ENCODE assay signal across 9 mouse cellular contexts in genomic region chr13:36723726-36724300, GRCm38 (mm10). TPM values are rescaled to one million over a fixed set of nuclear protein-coding genes. Genes with fewer than 3 reads are reported as not detected.
A peak's percentile ranks its signal among the peaks of the same experiment; 100 is the strongest.
DNase-seq lines count a peak whose midpoint lies in the region; ATAC-seq and TF ChIP-seq lines count a peak whose summit lies in the region.
"Had no signal": no experiment of that assay in that cellular context is flagged by ENCODE, and none has a peak within 500 bp of the region (broad histone marks: within the 10 kb centered on the region; RNA-seq: fewer than 3 reads in every experiment).

No protein-coding gene starts in this region.

- H3K4me2 ChIP-seq in limb, embryonic 14.5 days (replicated peaks; ENCODE audit: low read depth, low read length, severe bottlenecking): peak overlapping the region; percentile 60

- peak overlapping the region; percentile 42 for H3K4me3 ChIP-seq in forebrain, embryonic 10.5 days
- peak overlapping the region; percentile 34 for H3K4me3 ChIP-seq in limb, embryonic 14.5 days (replicated peaks; ENCODE audit: low read length)

- no peak for ATAC-seq in limb, embryonic 14.5 days (ENCODE audit: low FRiP score, low read depth)

- DNase-seq in cerebellum, adult 11 months: peak; percentile 30
- no peak for DNase-seq in cerebellum, postnatal 4 days (ENCODE audit: low spot score in 2 of 2)
- DNase-seq in ZHBTc4 (ENCODE audit: low read depth, low spot score): peak; percentile 28
- peak; percentile 25 for DNase-seq in forebrain, embryonic 10.5 days (ENCODE audit: extremely low spot score, low spot score)
- no peak for DNase-seq in limb, embryonic 14.5 days (ENCODE audit: low spot score)
- no peak for DNase-seq in layer of hippocampus, adult 9-11 months
- no peak for DNase-seq in adrenal gland, postnatal 10 days
- DNase-seq in urinary bladder, postnatal 4 days (ENCODE audit: low spot score in 2 of 2): no peak
- DNase-seq: kidney, adult 11 months had no signal

- H3K9me3 ChIP-seq in forebrain, embryonic 10.5 days: no peaks in the 10 kb centered on the region
- H3K9me3 ChIP-seq in limb, embryonic 14.5 days (ENCODE audit: control insufficient read depth, low read length): no peaks in the 10 kb centered on the region

- no peaks in the 10 kb centered on the region for H3K36me3 ChIP-seq in forebrain, embryonic 10.5 days (replicated peaks)
- no peaks in the 10 kb centered on the region for H3K36me3 ChIP-seq in limb, embryonic 14.5 days (ENCODE audit: control insufficient read depth, insufficient read depth, low read length)

- peaks cover 91% of the 10 kb centered on the region for H3K27me3 ChIP-seq in forebrain, embryonic 10.5 days (ENCODE audit: poor library complexity, severe bottlenecking)
- peaks cover 64% of the 10 kb centered on the region for H3K27me3 ChIP-seq in limb, embryonic 14.5 days (ENCODE audit: control insufficient read depth, insufficient read depth, low read length)

- 1% methylated on average over 15 of the region's 15 CpGs for WGBS in forebrain, embryonic 10.5 days
- 4% methylated on average over 15 of the region's 15 CpGs for WGBS in limb, embryonic 14.5 days

- peaks cover 53% of the 10 kb centered on the region for H3K4me1 ChIP-seq in forebrain, embryonic 10.5 days
- peaks cover 20% of the 10 kb centered on the region for H3K4me1 ChIP-seq in limb, embryonic 14.5 days (ENCODE audit: control insufficient read depth, insufficient read depth, low read length)

- H3K9ac ChIP-seq in limb, embryonic 14.5 days (ENCODE audit: low read depth, low read length, severe bottlenecking): no peak overlapping the region

- TF ChIP-seq POLR2A in limb, embryonic 14.5 days (IDR thresholded peaks at IDR 0.05; ENCODE audit: borderline replicate concordance, extremely low read depth, insufficient read depth, insufficient read length): no peak

- no peak overlapping the region for H3K27ac ChIP-seq in forebrain, embryonic 10.5 days
- H3K27ac ChIP-seq in limb, embryonic 14.5 days (replicated peaks; ENCODE audit: low read depth, low read length): no peak overlapping the region

RNA-seq across cellular contexts. Expression of gene Nrn1, which starts 11.1 kb away (rescaled TPM):
- 6.9 and 10.4 TPM in 2 replicates for polyA plus RNA-seq in forebrain, embryonic 10.5 days (2016; fragmentation: Nextera tagmentation; extraction: Ambion mirVana)
- polyA plus RNA-seq in limb, embryonic 14.5 days (2012; rRNA removed): 13.8 and 14.1 TPM in 2 replicates
- polyA plus RNA-seq in limb, embryonic 14.5 days (2014; fragmentation: Nextera tagmentation; extraction: Ambion mirVana): 14.7 and 16.2 TPM in 2 replicates
- 10 to 100 TPM; 21.9 to 41.4 TPM for total RNA-seq in adrenal gland, postnatal 10 days (2021)

Comparison
In these comparisons a context has a peak if more than half of its experiments do, and no peak if none do; other contexts are left out.
1. DNase-seq: peak in cerebellum, adult 11 months (single experiment), ZHBTc4 (single experiment) and forebrain, embryonic 10.5 days (single experiment); none in cerebellum, postnatal 4 days (0 of 2), limb, embryonic 14.5 days (single experiment), layer of hippocampus, adult 9-11 months (single experiment), adrenal gland, postnatal 10 days (single experiment) and urinary bladder, postnatal 4 days (0 of 2).